In the genomic region with DNA sequence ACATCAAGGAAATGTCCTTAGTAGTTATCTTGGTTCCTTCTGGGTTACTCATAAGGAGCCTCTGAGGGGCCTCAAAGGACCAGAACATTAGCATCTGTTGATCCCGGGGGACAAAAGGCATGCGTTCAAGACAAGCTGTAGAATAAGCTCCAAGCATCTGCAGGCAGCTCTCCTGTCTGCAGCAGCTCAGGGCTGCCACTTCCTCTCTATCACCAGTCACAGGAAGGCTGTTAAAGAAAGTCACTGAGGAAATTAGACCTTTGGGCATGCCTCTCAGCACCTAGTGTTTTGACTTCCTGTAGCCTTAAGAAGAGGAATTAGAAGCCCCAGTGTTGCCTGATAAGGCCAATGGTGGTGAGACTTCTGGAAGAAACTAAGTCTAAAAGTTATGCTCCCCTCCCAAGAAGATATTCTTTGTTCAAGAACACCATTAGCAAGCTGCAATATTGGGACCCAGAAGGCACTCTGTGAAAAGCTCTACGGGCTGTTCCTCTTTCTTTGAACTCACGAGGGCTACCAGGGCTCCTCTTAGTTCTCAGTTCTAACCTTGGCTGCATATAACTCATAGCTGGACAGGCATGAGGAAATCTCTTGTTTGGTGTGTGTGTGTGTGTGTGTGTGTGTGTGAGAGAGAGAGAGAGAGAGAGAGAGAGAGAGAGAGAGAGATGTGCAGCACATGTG, we compare ENCODE assay signal across 16 mouse cellular contexts. TPM values are rescaled to one million over a fixed set of nuclear protein-coding genes. Genes with fewer than 3 reads are reported as not detected.
DNase-seq lines count a peak whose midpoint lies in the region; ATAC-seq lines count a peak whose summit lies in the region.
"Had no signal": no experiment of that assay in that cellular context is flagged by ENCODE, and none has a peak within 500 bp of the region (broad histone marks: within the 10 kb centered on the region; RNA-seq: fewer than 3 reads in every experiment).

No protein-coding gene starts in this region.

- DNase-seq in 416B (ENCODE audit: low read depth), result peak; percentile 75
- DNase-seq in CD4-positive helper T cell, adult 2 months (ENCODE audit: low read depth, low spot score), result peak; percentile 49
- DNase-seq in spleen, postnatal 36 days (ENCODE audit: low spot score in 2 of 2), result peak; percentile 53 to 57
- no peak for DNase-seq in embryo, embryonic 10 days (ENCODE audit: low spot score)
- DNase-seq in urinary bladder, adult 18-20 months (ENCODE audit: low spot score in 2 of 2), result no peak
- DNase-seq: kidney, adult 11 months had no signal

- ATAC-seq in granulocyte monocyte progenitor cell, adult 5-6 weeks (replicated peaks; ENCODE audit: poor library complexity, severe bottlenecking), result peak; percentile 71
- ATAC-seq in erythroblast, adult 5-6 weeks (replicated peaks; ENCODE audit: low FRiP score, poor library complexity, severe bottlenecking), result no peak
- ATAC-seq: forebrain, embryonic 15.5 days; midbrain, embryonic 15.5 days had no signal

RNA-seq across cellular contexts. Expression of gene Gkn3, which starts 11.3 kb away (rescaled TPM):
- total RNA-seq in granulocyte monocyte progenitor cell, adult 5-6 weeks (2014; fragmentation: Nextera tagmentation), result not detected in 2 replicates
- not detected in 2 replicates for total RNA-seq in granulocyte monocyte progenitor cell, adult 5-6 weeks (2017)
- not detected in 2 replicates for total RNA-seq in erythroblast, adult 5-6 weeks (2015; ENCODE audit: low replicate concordance)
- total RNA-seq in erythroblast, adult 5-6 weeks (2017; ENCODE audit: low replicate concordance), result not detected in 2 replicates
- total RNA-seq: G1E had no signal

RNA-seq across cellular contexts. Expression of gene Gkn2, which starts 26.9 kb away (rescaled TPM):
- not detected in 2 replicates for total RNA-seq in granulocyte monocyte progenitor cell, adult 5-6 weeks (2014; fragmentation: Nextera tagmentation)
- not detected in 2 replicates for total RNA-seq in granulocyte monocyte progenitor cell, adult 5-6 weeks (2017)
- not detected in 2 replicates for total RNA-seq in erythroblast, adult 5-6 weeks (2015; ENCODE audit: low replicate concordance)
- total RNA-seq in erythroblast, adult 5-6 weeks (2017; ENCODE audit: low replicate concordance), result not detected in 2 replicates
- total RNA-seq: adrenal gland, adult 18-20 months; G1E; gastrocnemius, postnatal 4 days; heart, postnatal 14 days; layer of hippocampus, adult 2 months; left cerebral cortex, postnatal 36 days had no signal

RNA-seq across cellular contexts. Expression of gene Bmp10, which starts 28.8 kb away (rescaled TPM):
- total RNA-seq in granulocyte monocyte progenitor cell, adult 5-6 weeks (2014; fragmentation: Nextera tagmentation), result not detected in 2 replicates
- total RNA-seq in granulocyte monocyte progenitor cell, adult 5-6 weeks (2017), result not detected in 2 replicates
- not detected in 2 replicates for total RNA-seq in erythroblast, adult 5-6 weeks (2015; ENCODE audit: low replicate concordance)
- total RNA-seq in erythroblast, adult 5-6 weeks (2017; ENCODE audit: low replicate concordance), result not detected in 2 replicates
- total RNA-seq: adrenal gland, adult 18-20 months; gastrocnemius, postnatal 4 days; layer of hippocampus, adult 2 months; left cerebral cortex, postnatal 36 days had no signal

RNA-seq across cellular contexts. Expression of gene Gkn1, which starts 49.3 kb away (rescaled TPM):
- total RNA-seq in granulocyte monocyte progenitor cell, adult 5-6 weeks (2014; fragmentation: Nextera tagmentation), result not detected in 2 replicates
- total RNA-seq in granulocyte monocyte progenitor cell, adult 5-6 weeks (2017), result not detected in 2 replicates
- not detected in 2 replicates for total RNA-seq in erythroblast, adult 5-6 weeks (2015; ENCODE audit: low replicate concordance)
- total RNA-seq in erythroblast, adult 5-6 weeks (2017; ENCODE audit: low replicate concordance), result not detected in 2 replicates
- total RNA-seq: adrenal gland, adult 18-20 months; G1E; gastrocnemius, postnatal 4 days; heart, postnatal 14 days; layer of hippocampus, adult 2 months had no signal

Comparison
In these comparisons a context has a peak if more than half of its experiments do, and no peak if none do; other contexts are left out.
1. DNase-seq: peak in 416B (single experiment), CD4-positive helper T cell, adult 2 months (single experiment) and spleen, postnatal 36 days (2 of 2); none in embryo, embryonic 10 days (single experiment) and urinary bladder, adult 18-20 months (0 of 2).